Mouse (Mus musculus) lung, adult 2 months (tissue): Measurements from ENCODE around the gene Dlx4.

ENCODE experiments used
- CTCF ChIP-seq: fragments of 200-500 bp; IDR thresholded peaks from 2 replicates; pipeline ENCODE4 v1.5.1; 2011; ENCODE audit warnings: mild to moderate bottlenecking, low read length, control low read depth; ENCODE audit not compliant: insufficient read depth
- POLR2A ChIP-seq: fragments of 200-500 bp; IDR thresholded peaks from 2 replicates; pipeline ENCODE4 v1.6.1; 2011; ENCODE audit warnings: low read depth, mild to moderate bottlenecking, control low read depth, low read length, borderline replicate concordance; ENCODE audit errors: extremely low read depth

DNA sequence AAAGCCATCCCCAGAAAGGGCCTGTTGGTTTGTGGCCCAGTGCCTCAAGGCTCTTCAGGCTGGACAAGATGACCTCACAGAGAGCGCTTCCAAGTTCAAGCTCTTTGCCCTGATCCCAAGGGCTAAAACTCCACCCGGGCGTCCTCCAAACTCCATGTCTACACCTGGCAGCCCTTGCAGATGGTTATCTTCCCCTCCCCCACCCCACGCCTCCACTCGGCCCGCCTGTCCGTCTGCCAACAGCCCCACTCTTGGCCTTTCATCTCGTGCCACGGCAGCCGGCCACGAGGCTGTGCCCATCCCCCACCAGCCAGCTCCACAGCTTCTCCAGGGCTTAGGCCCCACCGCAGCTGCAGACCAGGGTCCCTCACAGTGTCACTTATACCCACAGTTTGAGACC lies 33.2 kb upstream of the Dlx4 start:
- TF ChIP-seq CTCF (no peak), POLR2A (no peak)
